Mouse (Mus musculus) skeletal muscle tissue, postnatal 0 days (tissue): Measurements from ENCODE around the gene Olfr9. TPM values are rescaled to one million over a fixed set of nuclear protein-coding genes. Genes with fewer than 3 reads are reported as not detected.

Source experiments
- polyA plus RNA-seq: library from polyadenylated mRNA; unstranded; fragments of >200 nt; fragmentation: Nextera tagmentation; extraction: Ambion mirVana; gene quantifications from 2 replicates; pipeline ENCODE4 v1.2.1, GENCODE M21; 2015

Gene Olfr9
- polyA plus RNA-seq, result not detected in 2 replicates

GRCm38 (mm10) chr10:128989131-128989530 lies at the start of gene Olfr9:
Olfr9 (plus strand) TSS chr10:128989431.

GRCm38 (mm10) chr10:128960590-128961584 lies 28.3 kb upstream of the Olfr9 start, which contains the start of gene Mettl7b:
Mettl7b (minus strand) TSS chr10:128960988.

GRCm38 (mm10) chr10:129010288-129010841 lies 21.1 kb downstream of the Olfr9 start, which contains the start of gene Olfr763:
Olfr763 (plus strand) TSS chr10:129010791.

GRCm38 (mm10) chr10:129039796-129040195 lies 50.6 kb downstream of the Olfr9 start, which contains the start of gene Olfr764-ps1:
Olfr764-ps1 (minus strand) TSS chr10:129039896.

Other genes with a start within 250 kb of the Olfr9 start
- 3.7 and 5.1 TPM in 2 replicates for gene Dgka, start 244.6 kb upstream of the Olfr9 start, polyA plus RNA-seq
- 13.7 and 17.7 TPM in 2 replicates for gene Pym1, start 241.5 kb upstream of the Olfr9 start, polyA plus RNA-seq
- 0.99 and 2.1 TPM in 2 replicates for gene Mmp19, start 198.5 kb upstream of the Olfr9 start, polyA plus RNA-seq
- 28.7 TPM in 2 replicates for gene Dnajc14, start 185.4 kb upstream of the Olfr9 start, polyA plus RNA-seq
- 11.2 and 11.9 TPM in 2 replicates for gene Tmem198b, start 185.1 kb upstream of the Olfr9 start, polyA plus RNA-seq
- gene Sarnp, start 172.1 kb upstream of the Olfr9 start, polyA plus RNA-seq, result 85.9 and 110 TPM in 2 replicates
- gene Ormdl2, start 167.8 kb upstream of the Olfr9 start, polyA plus RNA-seq, result 14.4 and 18.7 TPM in 2 replicates
- gene Gdf11, start 97.7 kb upstream of the Olfr9 start, polyA plus RNA-seq, result 1.7 and 2.1 TPM in 2 replicates
- gene Cd63, start 88.4 kb upstream of the Olfr9 start, polyA plus RNA-seq, result 697 and 764 TPM in 2 replicates
- 15.9 and 16.8 TPM in 2 replicates for gene Rdh5, start 66.5 kb upstream of the Olfr9 start, polyA plus RNA-seq
- 280 and 296 TPM in 2 replicates for gene Bloc1s1, start 65.4 kb upstream of the Olfr9 start, polyA plus RNA-seq
- 80.0 and 81.3 TPM in 2 replicates for gene Itga7, start 55.6 kb upstream of the Olfr9 start, polyA plus RNA-seq
- gene Mettl7b, start 28.4 kb upstream of the Olfr9 start, polyA plus RNA-seq, result 0.12 and 1.8 TPM in 2 replicates
- gene Olfr763, start 21.4 kb downstream of the Olfr9 start, polyA plus RNA-seq, result not detected in 2 replicates
- not detected in 2 replicates for gene Olfr764-ps1, start 50.5 kb downstream of the Olfr9 start, polyA plus RNA-seq
- not detected in 2 replicates for gene Olfr765, start 60.6 kb downstream of the Olfr9 start, polyA plus RNA-seq
- gene Olfr766-ps1, start 79.5 kb downstream of the Olfr9 start, polyA plus RNA-seq, result not detected in 2 replicates
- not detected in 2 replicates for gene Olfr767, start 93.5 kb downstream of the Olfr9 start, polyA plus RNA-seq
- gene Olfr768, start 109.9 kb downstream of the Olfr9 start, polyA plus RNA-seq, result not detected in 2 replicates
- not detected in 2 replicates for gene Olfr769, start 128.4 kb downstream of the Olfr9 start, polyA plus RNA-seq
- gene Olfr770, start 149.6 kb downstream of the Olfr9 start, polyA plus RNA-seq, result not detected in 2 replicates
- not detected in 2 replicates for gene Olfr771, start 175.3 kb downstream of the Olfr9 start, polyA plus RNA-seq
- not detected in 2 replicates for gene Olfr772, start 188.5 kb downstream of the Olfr9 start, polyA plus RNA-seq
- gene Olfr773, start 198.0 kb downstream of the Olfr9 start, polyA plus RNA-seq, result not detected in 2 replicates
- not detected in 2 replicates for gene Olfr774, start 246.8 kb downstream of the Olfr9 start, polyA plus RNA-seq